Mouse (Mus musculus) cortical plate, adult 2 months (tissue): Measurements from ENCODE around the gene Map3k14. TPM values are rescaled to one million over a fixed set of nuclear protein-coding genes. Genes with fewer than 3 reads are reported as not detected.

ENCODE experiments used
- H3K27ac ChIP-seq: fragments of 200-500 bp; 2 replicates; pipeline ENCODE4 v1.5.1; 2012; ENCODE audit warnings: low read length, control low read depth, inconsistent platforms; ENCODE audit not compliant: insufficient read depth
- H3K4me1 ChIP-seq: fragments of 200-500 bp; 2 replicates; pipeline ENCODE4 v1.6.1; 2011; ENCODE audit warnings: low read length; ENCODE audit not compliant: control insufficient read depth, insufficient read depth
- H3K4me3 ChIP-seq: fragments of 200-500 bp; 2 replicates; pipeline ENCODE4 v1.5.1; 2011; ENCODE audit warnings: mild to moderate bottlenecking, low read length, control low read depth; ENCODE audit not compliant: insufficient read depth
- CTCF ChIP-seq: fragments of 200-500 bp; IDR thresholded peaks from 2 replicates; pipeline ENCODE4 v1.5.1; 2011; ENCODE audit warnings: mild to moderate bottlenecking, control low read depth, low read length; ENCODE audit not compliant: insufficient read depth; ENCODE audit errors: extremely low read depth
- POLR2A ChIP-seq: fragments of 200-500 bp; IDR thresholded peaks from 2 replicates; pipeline ENCODE4 v1.6.1; 2011; ENCODE audit warnings: mild to moderate bottlenecking, low read length, control low read depth; ENCODE audit not compliant: insufficient read depth; ENCODE audit errors: extremely low read depth
- polyA plus RNA-seq: library from polyadenylated mRNA; depleted of rRNA; stranded (reverse); fragments of >200 nt; gene quantifications from 2 replicates; pipeline ENCODE4 v1.2.3, GENCODE M21; 2012

Gene Map3k14
- polyA plus RNA-seq, 1 experiment = 3.4 TPM

- TF ChIP-seq POLR2A (no peak), CTCF (no peak)
- Histone ChIP-seq H3K27ac (no peak overlapping the region), H3K4me1 (peaks cover 10% of the 10 kb centered on the region), H3K4me3 (no peak overlapping the region)
These were observed 18.4 kb downstream of the Map3k14 start for GRCm38 (mm10) chr11:103248837-103249236.

GRCm38 (mm10) chr11:103247504-103248177 lies 19.6 kb downstream of the Map3k14 start:
- H3K4me1 ChIP-seq = peaks cover 10% of the 10 kb centered on the region
- no peak overlapping the region for H3K27ac ChIP-seq
- no peak for TF ChIP-seq CTCF
- TF ChIP-seq POLR2A = no peak
- H3K4me3 ChIP-seq = no peak overlapping the region

GRCm38 (mm10) chr11:103246731-103247290 lies 20.5 kb downstream of the Map3k14 start:
- Histone ChIP-seq H3K27ac (no peak overlapping the region), H3K4me3 (no peak overlapping the region), H3K4me1 (peaks cover 10% of the 10 kb centered on the region)
- TF ChIP-seq POLR2A (no peak), CTCF (no peak)

GRCm38 (mm10) chr11:103246081-103246730 lies 21.1 kb downstream of the Map3k14 start:
- TF ChIP-seq CTCF = no peak
- TF ChIP-seq POLR2A = no peak
- Histone ChIP-seq H3K4me3 (no peak overlapping the region), H3K27ac (no peak overlapping the region), H3K4me1 (peaks cover 10% of the 10 kb centered on the region)

- Histone ChIP-seq H3K4me3 (no peak overlapping the region), H3K4me1 (peaks cover 10% of the 10 kb centered on the region), H3K27ac (no peak overlapping the region)
- TF ChIP-seq POLR2A = no peak
- no peak for TF ChIP-seq CTCF
These were observed 22.4 kb downstream of the Map3k14 start for GRCm38 (mm10) chr11:103244856-103245255.

- Histone ChIP-seq H3K27ac (no peak overlapping the region), H3K4me1 (no peaks in the 10 kb centered on the region; the same call in 1 of the 2 replicates), H3K4me3 (no peak overlapping the region)
- TF ChIP-seq POLR2A = no peak
- no peak for TF ChIP-seq CTCF
These were observed 26.5 kb downstream of the Map3k14 start for GRCm38 (mm10) chr11:103240740-103241139.

GRCm38 (mm10) chr11:103237757-103238156 lies 29.5 kb downstream of the Map3k14 start:
- TF ChIP-seq POLR2A = no peak
- TF ChIP-seq CTCF = no peak
- Histone ChIP-seq H3K4me3 (no peak overlapping the region), H3K27ac (no peak overlapping the region), H3K4me1 (no peaks in the 10 kb centered on the region; the same call in 1 of the 2 replicates)

GRCm38 (mm10) chr11:103236903-103237302 lies 30.4 kb downstream of the Map3k14 start:
- H3K4me1 ChIP-seq = no peaks in the 10 kb centered on the region; the same call in 1 of the 2 replicates
- H3K27ac ChIP-seq = no peak overlapping the region
- H3K4me3 ChIP-seq = no peak overlapping the region
- TF ChIP-seq POLR2A = no peak
- no peak for TF ChIP-seq CTCF

- Histone ChIP-seq H3K4me1 (no peaks in the 10 kb centered on the region; the same call in 1 of the 2 replicates), H3K4me3 (no peak overlapping the region), H3K27ac (no peak overlapping the region)
- TF ChIP-seq POLR2A (no peak), CTCF (no peak)
These were observed 30.8 kb downstream of the Map3k14 start for GRCm38 (mm10) chr11:103236431-103236830.

GRCm38 (mm10) chr11:103235702-103236101 lies 31.6 kb downstream of the Map3k14 start:
- H3K4me1 ChIP-seq = no peaks in the 10 kb centered on the region; the same call in 1 of the 2 replicates
- no peak overlapping the region for H3K27ac ChIP-seq
- TF ChIP-seq CTCF (no peak), POLR2A (no peak)
- H3K4me3 ChIP-seq = no peak overlapping the region
